Comparison of ENCODE assay signal across 14 mouse cellular contexts in genomic region chr12:99230783-99231048, GRCm38 (mm10).
A peak's percentile ranks its signal among the peaks of the same experiment; 100 is the strongest.
DNase-seq lines count a peak whose midpoint lies in the region; ATAC-seq and TF ChIP-seq lines count a peak whose summit lies in the region.
"Had no signal": no experiment of that assay in that cellular context is flagged by ENCODE, and none has a peak within 500 bp of the region (broad histone marks: within the 10 kb centered on the region; RNA-seq: fewer than 3 reads in every experiment).

No protein-coding gene starts in this region.

- peak; percentile 48 to 52 for DNase-seq in cerebellum, postnatal 25 days
- DNase-seq in cerebellum, adult 8-10 months, result no peak
- peak; percentile 58 for DNase-seq in brain, embryonic 14.5 days (ENCODE audit: low read depth)
- no peak for DNase-seq in hindbrain, postnatal 0 days (ENCODE audit: low spot score)
- DNase-seq in adrenal gland, postnatal 4 days (ENCODE audit: low spot score in 2 of 2), result no peak
- no peak for DNase-seq in adipocyte (ENCODE audit: low spot score)
- DNase-seq: cerebellum, adult 11 months; kidney, postnatal 4 days; lung, postnatal 10 days; thymus, postnatal 14 days had no signal

- WGBS in forebrain, embryonic 15.5 days, result 15% methylated on average over 5 of the region's 5 CpGs
- 25% methylated on average over 5 of the region's 5 CpGs for WGBS in hindbrain, postnatal 0 days
- 74% methylated on average over 5 of the region's 5 CpGs for WGBS in kidney, embryonic 14.5 days

- H3K4me2 ChIP-seq in forebrain, embryonic 15.5 days (replicated peaks), result peak overlapping the region; percentile 14
- 0 out of 2 replicates have a peak overlapping the region, but pooled peaks have one; percentile 13 for H3K4me2 ChIP-seq in hindbrain, postnatal 0 days (ENCODE audit: low read depth, low read length)
- no peak overlapping the region for H3K4me2 ChIP-seq in kidney, embryonic 14.5 days (replicated peaks; ENCODE audit: low read depth, low read length)
- H3K4me2 ChIP-seq: stomach, embryonic 15.5 days had no signal

- H3K4me3 ChIP-seq in forebrain, embryonic 15.5 days, result no peak overlapping the region
- H3K4me3 ChIP-seq in hindbrain, postnatal 0 days (ENCODE audit: low read length), result no peak overlapping the region
- H3K4me3 ChIP-seq in kidney, embryonic 14.5 days (ENCODE audit: low read length), result no peak overlapping the region
- H3K4me3 ChIP-seq: stomach, embryonic 15.5 days had no signal

- no peaks in the 10 kb centered on the region for H3K36me3 ChIP-seq in forebrain, embryonic 15.5 days
- no peaks in the 10 kb centered on the region for H3K36me3 ChIP-seq in hindbrain, postnatal 0 days (ENCODE audit: insufficient read depth, low read length)
- H3K36me3 ChIP-seq in kidney, embryonic 14.5 days (ENCODE audit: control insufficient read depth, insufficient read depth, low read length), result no peaks in the 10 kb centered on the region
- H3K36me3 ChIP-seq: stomach, embryonic 15.5 days had no signal

- no peaks in the 10 kb centered on the region for H3K9me3 ChIP-seq in forebrain, embryonic 15.5 days
- H3K9me3 ChIP-seq in hindbrain, postnatal 0 days (ENCODE audit: low read length), result no peaks in the 10 kb centered on the region
- no peaks in the 10 kb centered on the region for H3K9me3 ChIP-seq in kidney, embryonic 14.5 days (ENCODE audit: control insufficient read depth, low read length)
- H3K9me3 ChIP-seq: stomach, embryonic 15.5 days had no signal

- no peaks in the 10 kb centered on the region for H3K27me3 ChIP-seq in forebrain, embryonic 15.5 days
- no peaks in the 10 kb centered on the region for H3K27me3 ChIP-seq in hindbrain, postnatal 0 days (ENCODE audit: insufficient read depth, low read length)
- H3K27me3 ChIP-seq in kidney, embryonic 14.5 days (ENCODE audit: control insufficient read depth, insufficient read depth, low read length), result no peaks in the 10 kb centered on the region
- H3K27me3 ChIP-seq: stomach, embryonic 15.5 days had no signal

- no peak for TF ChIP-seq POLR2A in brain, embryonic 14.5 days (IDR thresholded peaks at IDR 0.05; ENCODE audit: borderline replicate concordance, extremely low read depth, insufficient read depth, insufficient read length, poor library complexity, severe bottlenecking)

- peaks cover 91% of the 10 kb centered on the region for H3K4me1 ChIP-seq in forebrain, embryonic 15.5 days
- H3K4me1 ChIP-seq in hindbrain, postnatal 0 days (ENCODE audit: insufficient read depth, low read length), result peaks cover 50% of the 10 kb centered on the region
- H3K4me1 ChIP-seq in kidney, embryonic 14.5 days (ENCODE audit: control insufficient read depth, insufficient read depth, low read length), result no peaks in the 10 kb centered on the region

- ATAC-seq in forebrain, embryonic 15.5 days (replicated peaks), result no peak
- ATAC-seq in hindbrain, postnatal 0 days, result no peak
- ATAC-seq in kidney, embryonic 14.5 days (ENCODE audit: low FRiP score, low TSS enrichment), result no peak

- peak overlapping the region; percentile 41 for H3K27ac ChIP-seq in forebrain, embryonic 15.5 days (replicated peaks)
- no peak overlapping the region for H3K27ac ChIP-seq in hindbrain, postnatal 0 days
- H3K27ac ChIP-seq in kidney, embryonic 14.5 days (ENCODE audit: low read depth, low read length), result no peak overlapping the region
- H3K27ac ChIP-seq: liver, embryonic 14.5 days; stomach, embryonic 15.5 days had no signal

- H3K9ac ChIP-seq in forebrain, embryonic 15.5 days (replicated peaks), result no peak overlapping the region
- H3K9ac ChIP-seq in hindbrain, postnatal 0 days (replicated peaks; ENCODE audit: low read length), result no peak overlapping the region
- H3K9ac ChIP-seq in kidney, embryonic 14.5 days (ENCODE audit: low read depth, low read length), result no peak overlapping the region
- H3K9ac ChIP-seq: liver, embryonic 14.5 days; stomach, embryonic 15.5 days had no signal

- TF ChIP-seq CTCF in brain, embryonic 14.5 days (IDR thresholded peaks at IDR 0.05; ENCODE audit: borderline replicate concordance, extremely low read depth, insufficient read depth, insufficient read length), result no peak
- no peak for TF ChIP-seq CTCF in hindbrain, postnatal 0 days (IDR thresholded peaks at IDR 0.05; ENCODE audit: low read depth)

Comparison
In these comparisons a context has a peak if more than half of its experiments do, and no peak if none do; other contexts are left out.
1. DNase-seq: peak in cerebellum, postnatal 25 days (2 of 2) and brain, embryonic 14.5 days (single experiment); none in cerebellum, adult 8-10 months (single experiment), hindbrain, postnatal 0 days (single experiment), adrenal gland, postnatal 4 days (0 of 2) and adipocyte (single experiment).